Mouse (Mus musculus): ENCODE data around the gene Vhl. TPM values are rescaled to one million over a fixed set of nuclear protein-coding genes. Genes with fewer than 3 reads are reported as not detected.

Vhl gene
- polyA plus RNA-seq, 1 experiment from 2014 or later: 36.1 TPM

GRCm38 (mm10) chr6:113632863-113633262 is 9.1 kb downstream of the Vhl start:
- no peaks in the 10 kb centered on the region for H3K4me1 ChIP-seq
- H3K9ac ChIP-seq: no peak overlapping the region
- peaks cover 58% of the 10 kb centered on the region for H3K36me3 ChIP-seq
- no peak overlapping the region for H3K4me3 ChIP-seq (replicated peaks)
- 0 out of 2 replicates have a peak, but pooled peaks have one; percentile 49 for ATAC-seq (replicated peaks; ENCODE audit: low FRiP score)
- no peaks in the 10 kb centered on the region for H3K9me3 ChIP-seq (replicated peaks)
- no peak overlapping the region for H3K27ac ChIP-seq
- no peak overlapping the region for H3K4me2 ChIP-seq
- WGBS: 97% methylated on average over 4 of the region's 4 CpGs
- H3K27me3 ChIP-seq: no peaks in the 10 kb centered on the region

- peak within 1 kb of the TSS; percentile 56 for H3K4me3 ChIP-seq (replicated peaks)
- 8% methylated on average over 37 of the region's 37 CpGs for WGBS
- peak; percentile 93 for ATAC-seq (replicated peaks; ENCODE audit: low FRiP score)
- H3K27ac ChIP-seq: no peak within 1 kb of the TSS
- peak within 1 kb of the TSS; percentile 79 for H3K4me2 ChIP-seq
- H3K36me3 ChIP-seq: peaks cover 4% of the 10 kb centered on the region; the same call in 1 of the 2 replicates
- no peaks in the 10 kb centered on the region for H3K9me3 ChIP-seq (replicated peaks)
- 0 out of 2 replicates have a peak, but pooled peaks cover 2% of the 10 kb centered on the region for H3K4me1 ChIP-seq
- peak within 1 kb of the TSS; percentile 64 for H3K9ac ChIP-seq
- H3K27me3 ChIP-seq: no peaks in the 10 kb centered on the region
These were observed 14.7 kb downstream of the Vhl start, which contains the start of gene Irak2 for GRCm38 (mm10) chr6:113638302-113639040. Gene Irak2, plus strand, starts transcription at chr6:113638467.

GRCm38 (mm10) chr6:113639201-113639600 is 15.4 kb downstream of the Vhl start:
- no peak overlapping the region for H3K9ac ChIP-seq
- no peak overlapping the region for H3K27ac ChIP-seq
- no peaks in the 10 kb centered on the region for H3K9me3 ChIP-seq (replicated peaks)
- 0 out of 2 replicates have a peak, but pooled peaks cover under 1% of the 10 kb centered on the region for H3K36me3 ChIP-seq
- H3K27me3 ChIP-seq: no peaks in the 10 kb centered on the region
- peak overlapping the region; percentile 79; the same call in 1 of the 2 replicates for H3K4me2 ChIP-seq
- H3K4me1 ChIP-seq: 0 out of 2 replicates have a peak, but pooled peaks cover 2% of the 10 kb centered on the region
- H3K4me3 ChIP-seq (replicated peaks): no peak overlapping the region
- WGBS: 85% methylated on average over 4 of the region's 4 CpGs
- no peak for ATAC-seq (replicated peaks; ENCODE audit: low FRiP score)

- WGBS: 85% methylated on average over 8 of the region's 8 CpGs
These were observed 18.8 kb downstream of the Vhl start for GRCm38 (mm10) chr6:113642605-113643004.

GRCm38 (mm10) chr6:113643021-113643420 is 19.3 kb downstream of the Vhl start:
- Histone ChIP-seq H3K36me3 (no peaks in the 10 kb centered on the region), H3K4me2 (no peak overlapping the region), H3K4me1 (0 out of 2 replicates have a peak, but pooled peaks cover 2% of the 10 kb centered on the region), H3K9me3 (replicated peaks) (no peaks in the 10 kb centered on the region), H3K9ac (no peak overlapping the region), H3K27ac (no peak overlapping the region), H3K27me3 (no peaks in the 10 kb centered on the region), H3K4me3 (replicated peaks) (no peak overlapping the region)
- 83% methylated on average over 4 of the region's 4 CpGs for WGBS
- no peak for ATAC-seq (replicated peaks; ENCODE audit: low FRiP score)

More at GRCm38 (mm10) chr6:113642605-113643004, 18.8 kb downstream of the Vhl start:
- ATAC-seq (replicated peaks; ENCODE audit: low FRiP score): no peak
- Histone ChIP-seq H3K4me1 (0 out of 2 replicates have a peak, but pooled peaks cover 2% of the 10 kb centered on the region), H3K4me2 (no peak overlapping the region), H3K27ac (no peak overlapping the region), H3K9ac (no peak overlapping the region), H3K27me3 (no peaks in the 10 kb centered on the region), H3K36me3 (no peaks in the 10 kb centered on the region), H3K9me3 (replicated peaks) (no peaks in the 10 kb centered on the region), H3K4me3 (replicated peaks) (no peak overlapping the region)

GRCm38 (mm10) chr6:113643967-113644366 is 20.2 kb downstream of the Vhl start:
- no peaks in the 10 kb centered on the region for H3K4me1 ChIP-seq
- no peak overlapping the region for H3K4me2 ChIP-seq
- no peak overlapping the region for H3K4me3 ChIP-seq (replicated peaks)
- WGBS: 88% methylated on average over 2 of the region's 2 CpGs
- H3K36me3 ChIP-seq: no peaks in the 10 kb centered on the region
- no peak overlapping the region for H3K9ac ChIP-seq
- H3K9me3 ChIP-seq (replicated peaks): no peaks in the 10 kb centered on the region
- H3K27me3 ChIP-seq: no peaks in the 10 kb centered on the region
- peak overlapping the region; percentile 78; the same call in 1 of the 2 replicates for H3K27ac ChIP-seq
- ATAC-seq (replicated peaks; ENCODE audit: low FRiP score): no peak

GRCm38 (mm10) chr6:113644808-113645207 is 21.0 kb downstream of the Vhl start:
- ATAC-seq (replicated peaks; ENCODE audit: low FRiP score): no peak
- H3K4me1 ChIP-seq: no peaks in the 10 kb centered on the region
- no peaks in the 10 kb centered on the region for H3K9me3 ChIP-seq (replicated peaks)
- peak overlapping the region; percentile 78 for H3K27ac ChIP-seq
- no peak overlapping the region for H3K4me2 ChIP-seq
- no peak overlapping the region for H3K4me3 ChIP-seq (replicated peaks)
- no peaks in the 10 kb centered on the region for H3K27me3 ChIP-seq
- no peaks in the 10 kb centered on the region for H3K36me3 ChIP-seq
- no peak overlapping the region for H3K9ac ChIP-seq
- WGBS: 84% methylated on average over 8 of the region's 8 CpGs

GRCm38 (mm10) chr6:113649346-113650196 is 25.8 kb downstream of the Vhl start:
- Histone ChIP-seq H3K4me2 (no peak overlapping the region), H3K9ac (no peak overlapping the region), H3K27ac (no peak overlapping the region), H3K36me3 (no peaks in the 10 kb centered on the region), H3K4me1 (no peaks in the 10 kb centered on the region), H3K4me3 (replicated peaks) (no peak overlapping the region), H3K9me3 (replicated peaks) (no peaks in the 10 kb centered on the region), H3K27me3 (no peaks in the 10 kb centered on the region)
- no peak for ATAC-seq (replicated peaks; ENCODE audit: low FRiP score)
- 86% methylated on average over 7 of the region's 7 CpGs for WGBS

- Histone ChIP-seq H3K27ac (no peak overlapping the region), H3K27me3 (no peaks in the 10 kb centered on the region), H3K4me2 (no peak overlapping the region), H3K36me3 (no peaks in the 10 kb centered on the region), H3K9me3 (replicated peaks) (no peaks in the 10 kb centered on the region), H3K4me1 (peaks cover 4% of the 10 kb centered on the region; the same call in 1 of the 2 replicates), H3K9ac (no peak overlapping the region), H3K4me3 (replicated peaks) (no peak overlapping the region)
- WGBS: 58% methylated on average over 4 of the region's 4 CpGs
- no peak for ATAC-seq (replicated peaks; ENCODE audit: low FRiP score)
These were observed 26.5 kb downstream of the Vhl start for GRCm38 (mm10) chr6:113650197-113650640.

- H3K36me3 ChIP-seq: no peaks in the 10 kb centered on the region
- 66% methylated on average over 3 of the region's 3 CpGs for WGBS
- H3K4me2 ChIP-seq: no peak overlapping the region
- H3K4me1 ChIP-seq: peaks cover 7% of the 10 kb centered on the region; the same call in 1 of the 2 replicates
- H3K27me3 ChIP-seq: no peaks in the 10 kb centered on the region
- no peak for ATAC-seq (replicated peaks; ENCODE audit: low FRiP score)
- H3K9me3 ChIP-seq (replicated peaks): no peaks in the 10 kb centered on the region
- no peak overlapping the region for H3K4me3 ChIP-seq (replicated peaks)
- H3K27ac ChIP-seq: no peak overlapping the region
- no peak overlapping the region for H3K9ac ChIP-seq
These were observed 27.9 kb downstream of the Vhl start for GRCm38 (mm10) chr6:113651626-113652025.

- Histone ChIP-seq H3K4me3 (replicated peaks) (no peak overlapping the region), H3K4me1 (peaks cover 21% of the 10 kb centered on the region), H3K27me3 (no peaks in the 10 kb centered on the region), H3K36me3 (no peaks in the 10 kb centered on the region), H3K27ac (no peak overlapping the region), H3K4me2 (no peak overlapping the region), H3K9ac (no peak overlapping the region), H3K9me3 (replicated peaks) (no peaks in the 10 kb centered on the region)
- ATAC-seq (replicated peaks; ENCODE audit: low FRiP score): no peak
- 90% methylated on average over 7 of the region's 7 CpGs for WGBS
These were observed 29.8 kb downstream of the Vhl start for GRCm38 (mm10) chr6:113653551-113653950.

- Histone ChIP-seq H3K36me3 (no peaks in the 10 kb centered on the region), H3K4me2 (no peak overlapping the region), H3K27me3 (no peaks in the 10 kb centered on the region), H3K27ac (no peak overlapping the region), H3K9ac (no peak overlapping the region), H3K9me3 (replicated peaks) (no peaks in the 10 kb centered on the region), H3K4me3 (replicated peaks) (no peak overlapping the region), H3K4me1 (peaks cover 26% of the 10 kb centered on the region)
- WGBS: 66% methylated on average over 8 of the region's 8 CpGs
- ATAC-seq (replicated peaks; ENCODE audit: low FRiP score): no peak
These were observed 30.3 kb downstream of the Vhl start for GRCm38 (mm10) chr6:113654102-113654501.

Data from kidney, embryonic 15.5 days (tissue).